Comparison of ENCODE assay signal across 25 mouse cellular contexts in the genomic region with DNA sequence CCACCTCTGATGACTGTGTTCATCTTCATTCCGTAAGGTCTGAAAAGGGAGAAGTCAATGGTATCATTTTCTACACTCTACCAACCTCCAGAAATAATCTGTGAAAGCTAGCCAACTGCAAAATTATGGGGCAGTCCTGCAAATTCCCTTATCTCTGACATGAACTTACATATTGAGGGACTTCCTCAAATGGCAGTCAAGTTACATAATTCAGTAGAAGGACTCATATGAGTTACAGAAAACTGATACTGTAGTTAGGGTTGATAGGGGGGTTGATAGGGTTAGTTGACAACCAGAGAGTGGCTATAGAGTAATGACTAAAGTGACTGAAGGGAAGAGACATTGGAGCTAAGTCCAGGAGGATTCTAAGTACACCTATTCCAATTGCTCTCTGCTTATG. TPM values are rescaled to one million over a fixed set of nuclear protein-coding genes. Genes with fewer than 3 reads are reported as not detected.
DNase-seq lines count a peak whose midpoint lies in the region; ATAC-seq and TF ChIP-seq lines count a peak whose summit lies in the region.
"Had no signal": no experiment of that assay in that cellular context is flagged by ENCODE, and none has a peak within 500 bp of the region (broad histone marks: within the 10 kb centered on the region; RNA-seq: fewer than 3 reads in every experiment).

No protein-coding gene starts in this region.

- H3K4me3 ChIP-seq in MEL (ENCODE audit: control insufficient read depth in 1 of 2, insufficient read depth in 1 of 2, low read depth in 2 of 2, low read length in 2 of 2) (no peak overlapping the region), macrophage (ENCODE audit: inconsistent target) (no peak overlapping the region)
- H3K4me3 ChIP-seq in bone marrow macrophage, adult 2 months (ENCODE audit: insufficient read depth, low read length) = no peak overlapping the region
- H3K4me3 ChIP-seq in lung, postnatal 0 days (ENCODE audit: low read depth, low read length) = no peak overlapping the region
- H3K4me3 ChIP-seq: embryonic facial prominence, embryonic 13.5 days; forebrain, embryonic 12.5 days; heart, embryonic 13.5 days; hindbrain, embryonic 13.5 days had no signal

- H3K4me2 ChIP-seq in lung, postnatal 0 days (replicated peaks; ENCODE audit: low read depth, low read length) = no peak overlapping the region
- H3K4me2 ChIP-seq: embryonic facial prominence, embryonic 13.5 days; forebrain, embryonic 12.5 days; heart, embryonic 13.5 days; hindbrain, embryonic 13.5 days had no signal

- peak; percentile 97 to 98 for TF ChIP-seq EP300 in MEL (IDR thresholded peaks at IDR 0.05; ENCODE audit: low read depth in 1 of 2, low read length in 2 of 2)
- TF ChIP-seq EP300 in lung, postnatal 0 days (IDR thresholded peaks at IDR 0.05) = no peak

- ATAC-seq in monocyte, adult 5-6 weeks (replicated peaks; ENCODE audit: insufficient number of reproducible peaks, low FRiP score, low TSS enrichment, poor library complexity, severe bottlenecking) = peak; percentile 47
- no peak for ATAC-seq in lung, postnatal 0 days
- ATAC-seq: activated CD4-positive, CD25-positive, alpha-beta regulatory T cell, adult 4 months; CD4-positive, CD25-positive, alpha-beta regulatory T cell, adult 4 months; forebrain, embryonic 16.5 days; hindbrain, postnatal 0 days; Patski had no signal

- H3K9me3 ChIP-seq in MEL (replicated peaks; ENCODE audit: insufficient read depth, low read length) = no peaks in the 10 kb centered on the region
- no peaks in the 10 kb centered on the region for H3K9me3 ChIP-seq in lung, postnatal 0 days (ENCODE audit: low read length)
- H3K9me3 ChIP-seq: embryonic facial prominence, embryonic 13.5 days; forebrain, embryonic 12.5 days; heart, embryonic 13.5 days; hindbrain, embryonic 13.5 days had no signal

- peak; percentile 91 for DNase-seq in MEL (ENCODE audit: low read depth, low spot score)
- no peak for DNase-seq in lung, postnatal 0 days (ENCODE audit: low spot score)
- no peak for DNase-seq in kidney, postnatal 4 days
- DNase-seq in thymus, postnatal 36 days = no peak
- DNase-seq: adrenal gland, postnatal 25 days; B cell, adult 2 months; cerebellum, adult 11-12 months; cerebellum, adult 9-10 months; cerebellum, postnatal 25 days; gastrocnemius, postnatal 14 days; heart, postnatal 36 days had no signal

- peaks cover 0 to 31% of the 10 kb centered on the region in 2 experiments; a peak in 2 of 4 replicates for H3K36me3 ChIP-seq in MEL (ENCODE audit: control insufficient read depth in 1 of 2, insufficient read depth in 2 of 2, low read length in 2 of 2)
- no peaks in the 10 kb centered on the region for H3K36me3 ChIP-seq in macrophage (ENCODE audit: inconsistent target)
- no peaks in the 10 kb centered on the region for H3K36me3 ChIP-seq in lung, postnatal 0 days (ENCODE audit: insufficient read depth, low read length)
- H3K36me3 ChIP-seq: embryonic facial prominence, embryonic 13.5 days; forebrain, embryonic 12.5 days; G1E; heart, embryonic 13.5 days; hindbrain, embryonic 13.5 days had no signal

- TF ChIP-seq RAD21 in MEL (IDR thresholded peaks at IDR 0.05; ENCODE audit: low read depth, low read length) = no peak

- peak overlapping the region; percentile 70 for H3K27ac ChIP-seq in MEL (ENCODE audit: control insufficient read depth, low read depth, low read length)
- peak overlapping the region; percentile 36 for H3K27ac ChIP-seq in bone marrow macrophage, adult 2 months (ENCODE audit: insufficient read depth, low read depth, low read length)
- H3K27ac ChIP-seq in macrophage = peak overlapping the region; percentile 98
- H3K27ac ChIP-seq in lung, postnatal 0 days (ENCODE audit: low read length) = no peak overlapping the region
- H3K27ac ChIP-seq: embryonic facial prominence, embryonic 13.5 days; forebrain, embryonic 12.5 days; heart, embryonic 13.5 days; hindbrain, embryonic 13.5 days; hindbrain, postnatal 0 days had no signal

- H3K79me2 ChIP-seq in MEL (ENCODE audit: control insufficient read depth, insufficient read depth, low read length, poor library complexity) = no peaks in the 10 kb centered on the region
- H3K79me2 ChIP-seq in macrophage (ENCODE audit: inconsistent target) = no peaks in the 10 kb centered on the region

- peaks cover 17 to 21% of the 10 kb centered on the region in 2 experiments for H3K4me1 ChIP-seq in MEL (ENCODE audit: control insufficient read depth in 1 of 2, insufficient read depth in 2 of 2, low read length in 2 of 2)
- peaks cover 47% of the 10 kb centered on the region for H3K4me1 ChIP-seq in bone marrow macrophage, adult 2 months (ENCODE audit: control insufficient read depth, insufficient read depth, low read length)
- no peaks in the 10 kb centered on the region for H3K4me1 ChIP-seq in lung, postnatal 0 days (ENCODE audit: insufficient read depth, low read depth, low read length)
- H3K4me1 ChIP-seq: embryonic facial prominence, embryonic 13.5 days; forebrain, embryonic 12.5 days; heart, embryonic 13.5 days; hindbrain, embryonic 13.5 days had no signal

- WGBS in macrophage (ENCODE audit: missing documents) = 6% methylated on average over 1 of the region's 1 CpGs
- 79% methylated on average over 1 of the region's 1 CpGs for WGBS in lung, postnatal 0 days

- TF ChIP-seq POLR2A in MEL (IDR thresholded peaks at IDR 0.05; ENCODE audit: control insufficient read depth in 1 of 2, insufficient read depth in 1 of 2, low read depth in 1 of 2, low read length in 2 of 2, poor library complexity in 1 of 2) = no peak
- TF ChIP-seq POLR2A in bone marrow macrophage, adult 2 months (IDR thresholded peaks at IDR 0.05; ENCODE audit: borderline replicate concordance, low read depth, low read length) = no peak

- no peaks in the 10 kb centered on the region for H3K27me3 ChIP-seq in MEL (ENCODE audit: control insufficient read depth in 1 of 2, insufficient read depth in 2 of 2, low read length in 2 of 2)
- H3K27me3 ChIP-seq in lung, postnatal 0 days (replicated peaks; ENCODE audit: insufficient read depth, low read length) = no peaks in the 10 kb centered on the region
- H3K27me3 ChIP-seq: embryonic facial prominence, embryonic 13.5 days; forebrain, embryonic 12.5 days; heart, embryonic 13.5 days; hindbrain, embryonic 13.5 days; Patski had no signal

- TF ChIP-seq CTCF in MEL (IDR thresholded peaks at IDR 0.05 in 2 of 3, conservative IDR thresholded peaks at IDR 0.05 in 1 of 3; ENCODE audit: control insufficient read depth in 1 of 3, insufficient read depth in 1 of 3, low read depth in 2 of 3, low read length in 3 of 3, poor library complexity in 1 of 3, severe bottlenecking in 1 of 3) = no peak
- no peak for TF ChIP-seq CTCF in bone marrow macrophage, adult 2 months (IDR thresholded peaks at IDR 0.05; ENCODE audit: low read depth, low read length)
- no peak for TF ChIP-seq CTCF in lung, postnatal 0 days (IDR thresholded peaks at IDR 0.05)

- no peak overlapping the region for H3K9ac ChIP-seq in MEL (ENCODE audit: control insufficient read depth, low read depth, low read length, poor library complexity, severe bottlenecking)
- H3K9ac ChIP-seq in lung, postnatal 0 days (replicated peaks; ENCODE audit: low read depth) = no peak overlapping the region
- H3K9ac ChIP-seq: embryonic facial prominence, embryonic 13.5 days; forebrain, embryonic 12.5 days; heart, embryonic 13.5 days; hindbrain, embryonic 13.5 days had no signal

TF ChIP-seq in MEL, 35 proteins besides CTCF, POLR2A, EP300 and RAD21 (continues in another document):
- TF ChIP-seq SIN3A (IDR thresholded peaks at IDR 0.05; ENCODE audit: low read length) (peak; percentile 83), TAL1 (IDR thresholded peaks at IDR 0.05; ENCODE audit: low read length) (peak; percentile 82), ELF1 (IDR thresholded peaks at IDR 0.05; ENCODE audit: low read depth, low read length) (peak; percentile 44; the same call in 1 of the 2 replicates)

RNA-seq across cellular contexts. Expression of gene Slamf7, which starts 7.6 kb away (rescaled TPM):
- total RNA-seq in MEL (2012; rRNA removed) = not detected in 2 replicates
- polyA plus RNA-seq in MEL (2012; ENCODE audit: insufficient read depth in 1 of 2, insufficient read length in 2 of 2, low read depth in 1 of 2, low replicate concordance in 2 of 2, missing spikeins in 1 of 2) (not detected), macrophage (2018) (92.5 to 257 TPM (median 179 TPM) in 3 replicates)
- 177 and 179 TPM in 2 replicates for polyA plus RNA-seq in bone marrow macrophage, adult 2 months (2012; ENCODE audit: insufficient read depth, insufficient read length, missing spikeins)
- total RNA-seq in macrophage (2018; cell fraction: chromatin; rRNA removed) = 1,000 to 10,000 TPM in 9 of 26 experiments, 100 to 1,000 TPM in 17; 248 to 1,912 (median 729) TPM
- 1,000 to 10,000 TPM in 1 of 26 experiments, 100 to 1,000 TPM in 25; 219 to 1,276 (median 582) TPM for total RNA-seq in macrophage (2018; cell fraction: cytosol; rRNA removed)
- total RNA-seq in macrophage (2018; cell fraction: nucleus; rRNA removed) = 1,000 to 10,000 TPM in 13 of 26 experiments, 100 to 1,000 TPM in 13; 184 to 2,064 (median 1,037) TPM
- 37.7 to 95.2 TPM (median 47.4 TPM) in 3 replicates for total RNA-seq in monocyte, adult 5-6 weeks (2017)
- polyA plus RNA-seq in lung, postnatal 0 days (2015; fragmentation: Nextera tagmentation; extraction: Ambion mirVana) = 0.55 and 0.56 TPM in 2 replicates
- total RNA-seq: gastrocnemius, postnatal 14 days; hindbrain, postnatal 0 days had no signal
- polyA plus RNA-seq: embryonic facial prominence, embryonic 13.5 days; forebrain, embryonic 12.5 days; forebrain, embryonic 16.5 days; G1E; heart, embryonic 13.5 days; hindbrain, embryonic 13.5 days; hindbrain, postnatal 0 days; intestine, embryonic 14.5 days; Patski had no signal

RNA-seq across cellular contexts. Expression of gene Cd48, which starts 21.4 kb away (rescaled TPM):
- 84.6 and 108 TPM in 2 replicates for total RNA-seq in MEL (2012; rRNA removed)
- polyA plus RNA-seq in MEL (2012; ENCODE audit: insufficient read depth in 1 of 2, insufficient read length in 2 of 2, low read depth in 1 of 2, low replicate concordance in 2 of 2, missing spikeins in 1 of 2) (10 to 100 TPM in 1 of 2 experiments, not detected in 1; 64.6 TPM), macrophage (2018) (230 to 330 TPM (median 260 TPM) in 3 replicates)
- 346 and 376 TPM in 2 replicates for polyA plus RNA-seq in bone marrow macrophage, adult 2 months (2012; ENCODE audit: insufficient read depth, insufficient read length, missing spikeins)
- total RNA-seq in macrophage (2018; cell fraction: chromatin; rRNA removed) = 100 to 1,000 TPM in 25 of 26 experiments, 10 to 100 TPM in 1; 76.3 to 222 (median 181) TPM
- 100 to 1,000 TPM; 200 to 270 (median 237) TPM for total RNA-seq in macrophage (2018; cell fraction: cytosol; rRNA removed)
- 100 to 1,000 TPM; 137 to 292 (median 225) TPM for total RNA-seq in macrophage (2018; cell fraction: nucleus; rRNA removed)
- total RNA-seq in monocyte, adult 5-6 weeks (2017) = 279 to 329 TPM (median 318 TPM) in 3 replicates
- polyA plus RNA-seq in lung, postnatal 0 days (2015; fragmentation: Nextera tagmentation; extraction: Ambion mirVana) = 11.0 and 11.7 TPM in 2 replicates
- total RNA-seq: G1E had no signal
- polyA plus RNA-seq: G1E, Patski had no signal

RNA-seq across cellular contexts. Expression of gene Ly9, which starts 53.2 kb away (rescaled TPM):
- not detected in 2 replicates for total RNA-seq in MEL (2012; rRNA removed)
- under 1 TPM in 1 of 2 experiments, not detected in 1; 0.25 TPM for polyA plus RNA-seq in MEL (2012; ENCODE audit: insufficient read depth in 1 of 2, insufficient read length in 2 of 2, low read depth in 1 of 2, low replicate concordance in 2 of 2, missing spikeins in 1 of 2)
- polyA plus RNA-seq in bone marrow macrophage, adult 2 months (2012; ENCODE audit: insufficient read depth, insufficient read length, missing spikeins) = 249 and 274 TPM in 2 replicates
- 100 to 1,000 TPM in 23 of 26 experiments, 10 to 100 TPM in 3; 76.8 to 200 (median 144) TPM for total RNA-seq in macrophage (2018; cell fraction: chromatin; rRNA removed)
- 100 to 1,000 TPM; 293 to 703 (median 450) TPM for total RNA-seq in macrophage (2018; cell fraction: cytosol; rRNA removed)
- total RNA-seq in macrophage (2018; cell fraction: nucleus; rRNA removed) = 100 to 1,000 TPM; 156 to 447 (median 313) TPM
- 199 to 492 TPM (median 394 TPM) in 3 replicates for polyA plus RNA-seq in macrophage (2018)
- total RNA-seq in monocyte, adult 5-6 weeks (2017) = 71.1 to 137 TPM (median 80.7 TPM) in 3 replicates
- 0.55 and 0.84 TPM in 2 replicates for polyA plus RNA-seq in lung, postnatal 0 days (2015; fragmentation: Nextera tagmentation; extraction: Ambion mirVana)
- polyA plus RNA-seq: forebrain, embryonic 12.5 days; forebrain, embryonic 16.5 days; G1E; hindbrain, postnatal 0 days; Patski had no signal

Comparison
In these comparisons a context has a peak if more than half of its experiments do, and no peak if none do; other contexts are left out.
1. RNA of gene Slamf7, which starts 7.6 kb away (polyA plus RNA-seq): 92.5 to 257 TPM in macrophage and 177 to 179 TPM in bone marrow macrophage, adult 2 months; 0.55 to 0.56 TPM in lung, postnatal 0 days and not detected in MEL; every median in the first group is over 10 times any median in the second.
2. RNA of gene Ly9, which starts 53.2 kb away (polyA plus RNA-seq): 199 to 492 TPM in macrophage and 249 to 274 TPM in bone marrow macrophage, adult 2 months; 0.55 to 0.84 TPM in lung, postnatal 0 days and 0.25 TPM in MEL; every median in the first group is over 100 times any median in the second.